Mouse (Mus musculus) forebrain, embryonic 12.5 days (tissue): ENCODE results near the gene Bcl11b. TPM values are rescaled to one million over a fixed set of nuclear protein-coding genes. Genes with fewer than 3 reads are reported as not detected.
A peak's percentile ranks its signal among the peaks of the same experiment; 100 is the strongest.

ENCODE experiments used
- ATAC-seq: fragments of 200-750 bp; cut with Nextera tagmentation; 2 replicates; pipeline ENCODE4 v1.8.0; 2017; ENCODE audit warnings: moderate TSS enrichment; ENCODE audit not compliant: low FRiP score
- H3K27ac ChIP-seq: fragments of 300-500 bp; sonication (generic); 2 replicates; pipeline ENCODE4 v1.5.1; 2016; ENCODE audit warnings: mild to moderate bottlenecking
- H3K27me3 ChIP-seq: fragments of 300-500 bp; sonication (generic); 2 replicates; pipeline ENCODE4 v1.6.1; 2016; ENCODE audit warnings: mild to moderate bottlenecking
- H3K36me3 ChIP-seq: fragments of 300-500 bp; sonication (generic); replicated peaks from 2 replicates; pipeline ENCODE4 v1.6.1; 2016; ENCODE audit warnings: mild to moderate bottlenecking
- H3K4me1 ChIP-seq: fragments of 300-500 bp; sonication (generic); 2 replicates; pipeline ENCODE4 v1.6.1; 2016
- H3K4me2 ChIP-seq: fragments of 300-500 bp; sonication (generic); 2 replicates; pipeline ENCODE4 v1.6.1; 2016; ENCODE audit warnings: mild to moderate bottlenecking, moderate library complexity
- H3K4me3 ChIP-seq: fragments of 300-500 bp; sonication (generic); replicated peaks from 2 replicates; pipeline ENCODE4 v1.5.1; 2016; ENCODE audit warnings: mild to moderate bottlenecking
- H3K9ac ChIP-seq: fragments of 300-500 bp; sonication (generic); 2 replicates; pipeline ENCODE4 v1.6.1; 2016; ENCODE audit warnings: mild to moderate bottlenecking
- H3K9me3 ChIP-seq: fragments of 300-500 bp; sonication (generic); 2 replicates; pipeline ENCODE4 v1.6.1; 2016
- WGBS: fragments of 180-500 bp; shearing (Covaris S2); methylation state at CpG from one replicate; pipeline ENCODE4 v1.1.7; 2016; 5-methylcytosine and 5-hydroxymethylcytosine counted together
- polyA plus RNA-seq: library from polyadenylated mRNA; unstranded; fragments of >200 nt; fragmentation: Nextera tagmentation; extraction: Ambion mirVana; gene quantifications from 2 replicates; pipeline ENCODE4 v1.2.1, GENCODE M21; 2016

The Bcl11b gene
- polyA plus RNA-seq, result 46.0 and 54.4 TPM in 2 replicates

DNA sequence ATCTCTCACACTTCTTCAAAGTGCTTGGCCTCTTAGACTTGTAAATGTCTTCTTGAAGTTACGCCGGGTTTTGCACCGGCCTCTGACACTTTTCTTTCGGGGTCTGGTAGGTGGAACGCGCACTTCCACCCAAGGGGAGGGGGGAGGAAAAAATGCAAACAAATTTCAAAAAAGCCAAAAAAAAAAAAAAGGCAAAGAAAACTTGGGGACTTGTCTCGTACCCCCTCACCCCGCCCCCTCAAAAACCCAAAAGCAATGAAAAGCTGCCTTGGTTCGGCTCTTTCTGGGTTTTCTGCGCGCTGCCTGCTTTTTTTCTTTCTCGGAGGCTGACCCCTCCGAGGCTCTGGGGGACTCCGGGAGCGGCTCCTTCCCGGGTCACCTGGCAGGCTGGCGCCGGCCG, at the start of gene Bcl11b:
Gene Bcl11b (minus strand): TSS at position 120 of the 400 bp plus-strand sequence.
- H3K27me3 ChIP-seq, result peaks cover 23% of the 10 kb centered on the region
- no peaks in the 10 kb centered on the region for H3K36me3 ChIP-seq
- WGBS, result under 1% methylated on average over 19 of the region's 19 CpGs
- H3K4me1 ChIP-seq, result peaks cover 51% of the 10 kb centered on the region
- peak within 1 kb of the TSS; percentile 96 for H3K4me3 ChIP-seq
- peak within 1 kb of the TSS; percentile 75 for H3K4me2 ChIP-seq
- ATAC-seq, result no peak; the same call in 1 of the 2 replicates
- H3K9me3 ChIP-seq, result no peaks in the 10 kb centered on the region
- H3K9ac ChIP-seq, result peak within 1 kb of the TSS; percentile 98
- H3K27ac ChIP-seq, result peak within 1 kb of the TSS; percentile 99

DNA sequence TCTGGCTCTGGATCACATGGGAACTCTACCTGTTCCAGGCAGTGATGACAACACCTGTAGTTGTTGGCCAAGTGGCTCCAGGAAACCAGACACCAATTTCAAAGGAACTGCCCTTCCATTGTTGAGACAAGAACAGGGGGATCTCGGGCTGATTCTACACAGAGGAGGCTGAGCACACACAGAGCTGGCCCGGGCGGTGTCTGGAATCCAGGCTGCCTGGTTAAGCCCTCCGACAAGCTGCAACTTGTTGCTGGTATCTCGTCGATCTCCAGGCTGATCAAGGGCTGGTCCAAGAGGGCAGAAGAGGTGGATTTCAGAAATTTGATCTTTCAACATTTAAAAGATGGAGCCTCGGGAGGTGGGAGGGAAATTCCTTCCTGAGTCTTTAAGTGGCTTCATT, 47.6 kb upstream of the Bcl11b start:
- no peak for ATAC-seq
- Histone ChIP-seq H3K4me1 (no peaks in the 10 kb centered on the region), H3K27me3 (no peaks in the 10 kb centered on the region), H3K4me2 (no peak overlapping the region), H3K36me3 (no peaks in the 10 kb centered on the region), H3K9me3 (no peaks in the 10 kb centered on the region), H3K27ac (no peak overlapping the region), H3K4me3 (no peak overlapping the region), H3K9ac (no peak overlapping the region)
- 78% methylated on average over 7 of the region's 7 CpGs for WGBS

DNA sequence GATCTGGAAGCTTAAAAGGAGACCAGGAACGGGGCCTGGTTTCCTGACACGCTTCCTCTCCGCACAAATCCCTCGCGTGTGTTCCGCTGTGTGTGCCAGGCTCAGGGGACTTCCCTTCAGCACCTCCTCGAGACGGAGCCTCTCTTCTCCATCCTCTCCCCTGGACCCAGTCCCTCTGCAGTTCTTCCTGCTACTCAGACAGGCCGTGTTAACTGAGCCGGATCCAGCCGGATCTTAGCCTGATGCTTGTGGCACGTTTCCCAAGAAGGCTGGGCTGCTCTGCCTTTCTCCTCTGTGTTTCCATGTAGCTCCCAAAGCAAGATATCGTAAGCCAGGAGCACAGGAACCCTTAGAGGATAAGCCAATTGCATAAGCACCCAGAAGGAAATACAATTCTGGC, 46.2 kb upstream of the Bcl11b start:
- Histone ChIP-seq H3K9me3 (no peaks in the 10 kb centered on the region), H3K4me1 (no peaks in the 10 kb centered on the region), H3K27me3 (no peaks in the 10 kb centered on the region), H3K9ac (no peak overlapping the region), H3K36me3 (no peaks in the 10 kb centered on the region), H3K27ac (no peak overlapping the region), H3K4me2 (no peak overlapping the region), H3K4me3 (no peak overlapping the region)
- WGBS, result 86% methylated on average over 13 of the region's 13 CpGs
- ATAC-seq, result no peak

DNA sequence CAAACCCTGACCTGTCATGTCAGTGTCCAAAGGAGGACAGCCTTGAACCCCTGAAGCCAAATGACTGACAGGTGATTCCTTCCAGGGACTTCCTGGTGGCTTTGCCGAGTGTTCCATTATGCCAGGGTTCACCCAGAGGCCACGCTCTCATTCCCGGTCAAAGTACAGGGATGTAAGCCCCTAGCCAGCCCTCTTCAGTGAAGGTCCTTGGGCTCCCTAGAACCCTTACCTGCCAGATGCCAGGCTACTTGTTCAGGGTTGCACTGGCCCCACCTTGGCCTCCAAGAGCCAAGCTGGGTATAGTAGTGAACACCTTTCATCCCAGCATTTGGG, 38.8 kb upstream of the Bcl11b start:
- 82% methylated on average over 3 of the region's 3 CpGs for WGBS
- Histone ChIP-seq H3K4me2 (no peak overlapping the region), H3K27ac (no peak overlapping the region), H3K4me3 (no peak overlapping the region), H3K9me3 (no peaks in the 10 kb centered on the region), H3K4me1 (no peaks in the 10 kb centered on the region), H3K9ac (no peak overlapping the region), H3K27me3 (no peaks in the 10 kb centered on the region), H3K36me3 (no peaks in the 10 kb centered on the region)
- ATAC-seq, result no peak

DNA sequence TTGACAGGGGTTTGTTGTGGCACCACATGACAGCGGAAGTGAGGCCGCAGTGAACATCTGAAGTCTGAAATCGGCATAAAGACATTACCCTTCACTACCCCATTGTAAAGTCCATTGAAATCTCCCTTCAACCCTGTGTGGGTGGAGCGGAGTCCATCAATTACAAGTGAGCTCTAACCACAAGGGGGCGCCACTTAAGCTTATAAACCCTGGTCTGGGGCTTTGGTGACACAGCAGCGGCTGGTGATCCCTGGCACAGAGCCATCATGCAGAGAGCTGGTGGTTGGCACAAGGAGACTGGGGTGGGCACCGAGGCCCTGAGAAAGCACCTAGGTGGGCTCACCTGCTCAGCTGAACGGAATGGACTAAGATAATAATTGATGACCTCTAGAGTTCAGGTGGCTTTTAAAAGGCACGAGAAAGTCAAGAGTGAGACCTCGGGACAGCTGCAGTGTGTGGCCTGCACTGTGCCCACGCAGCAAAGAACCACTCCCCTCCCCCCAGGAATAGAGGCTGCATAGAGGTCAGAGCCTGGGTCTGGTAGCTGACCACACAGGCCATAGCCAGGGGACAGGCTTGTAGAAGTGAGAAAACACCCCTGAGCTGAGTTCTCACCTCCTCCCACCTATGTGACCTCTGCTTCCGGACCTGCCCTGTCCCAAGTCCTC, 38.3 kb upstream of the Bcl11b start:
- H3K9me3 ChIP-seq, result no peaks in the 10 kb centered on the region
- no peaks in the 10 kb centered on the region for H3K4me1 ChIP-seq
- 0 out of 2 replicates have a peak, but pooled peaks have one; percentile 33 for ATAC-seq
- H3K9ac ChIP-seq, result no peak overlapping the region
- 45% methylated on average over 12 of the region's 12 CpGs for WGBS
- no peak overlapping the region for H3K4me3 ChIP-seq
- no peaks in the 10 kb centered on the region for H3K36me3 ChIP-seq
- H3K4me2 ChIP-seq, result no peak overlapping the region
- H3K27ac ChIP-seq, result no peak overlapping the region
- no peaks in the 10 kb centered on the region for H3K27me3 ChIP-seq

DNA sequence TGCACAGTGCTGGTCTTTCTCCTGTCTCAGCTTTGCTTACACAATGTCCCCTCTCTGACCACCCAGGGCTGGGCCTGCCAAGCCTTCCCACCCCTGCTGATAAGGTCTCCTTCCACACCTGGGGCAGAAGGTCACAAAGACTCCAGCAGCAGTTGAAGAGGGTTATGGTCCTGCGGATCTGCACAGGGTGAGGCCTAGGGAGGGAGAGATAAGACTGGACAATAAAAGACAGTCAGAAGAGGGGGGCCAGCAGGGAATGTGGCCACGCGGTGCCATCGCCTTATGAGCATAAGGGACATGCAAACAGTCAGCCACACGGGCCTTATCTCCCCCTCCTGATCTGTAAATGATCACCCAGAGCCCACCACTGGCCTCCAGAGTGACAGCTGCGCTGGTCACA, 34.0 kb upstream of the Bcl11b start:
- H3K9ac ChIP-seq, result no peak overlapping the region
- H3K36me3 ChIP-seq, result no peaks in the 10 kb centered on the region
- no peaks in the 10 kb centered on the region for H3K4me1 ChIP-seq
- no peak overlapping the region for H3K4me2 ChIP-seq
- H3K9me3 ChIP-seq, result no peaks in the 10 kb centered on the region
- H3K27me3 ChIP-seq, result no peaks in the 10 kb centered on the region
- 73% methylated on average over 6 of the region's 6 CpGs for WGBS
- H3K27ac ChIP-seq, result no peak overlapping the region
- ATAC-seq, result no peak
- H3K4me3 ChIP-seq, result no peak overlapping the region

DNA sequence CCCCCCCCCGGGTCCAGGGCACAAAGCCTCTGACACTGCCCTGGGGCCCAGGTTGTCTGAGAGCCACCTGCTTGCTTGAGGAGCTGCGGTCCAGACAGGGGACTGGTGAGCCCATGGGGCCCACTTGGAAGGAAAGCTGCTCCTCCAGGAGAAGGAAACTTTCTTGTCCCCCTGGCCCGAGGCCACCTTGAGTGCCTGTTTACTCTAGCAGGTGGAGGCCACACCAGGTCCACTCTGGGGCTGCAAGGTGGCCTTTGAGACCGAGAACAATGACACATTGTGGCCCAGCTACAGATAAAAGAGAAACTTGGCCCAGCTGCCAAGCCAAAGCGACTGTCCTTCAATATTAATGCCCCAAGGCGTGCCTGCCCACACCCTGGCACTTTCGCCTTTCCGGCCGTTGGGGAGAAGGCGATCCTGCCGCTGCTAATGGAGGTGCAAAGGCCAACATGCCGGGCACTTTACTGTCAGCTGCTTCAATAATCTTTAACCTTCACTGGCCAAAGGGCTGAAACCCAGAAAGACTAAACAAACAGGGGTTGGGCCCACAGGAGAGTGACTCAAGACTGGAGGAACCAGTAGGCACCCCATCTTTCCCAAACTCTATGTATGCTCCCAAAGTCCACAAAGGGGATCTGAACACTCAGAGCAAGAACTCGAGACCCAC, 32.1 kb upstream of the Bcl11b start:
- no peak for ATAC-seq
- no peak overlapping the region for H3K9ac ChIP-seq
- no peaks in the 10 kb centered on the region for H3K9me3 ChIP-seq
- no peaks in the 10 kb centered on the region for H3K27me3 ChIP-seq
- no peak overlapping the region for H3K4me2 ChIP-seq
- no peaks in the 10 kb centered on the region for H3K36me3 ChIP-seq
- no peaks in the 10 kb centered on the region for H3K4me1 ChIP-seq
- 82% methylated on average over 13 of the region's 13 CpGs for WGBS
- no peak overlapping the region for H3K4me3 ChIP-seq
- H3K27ac ChIP-seq, result no peak overlapping the region

DNA sequence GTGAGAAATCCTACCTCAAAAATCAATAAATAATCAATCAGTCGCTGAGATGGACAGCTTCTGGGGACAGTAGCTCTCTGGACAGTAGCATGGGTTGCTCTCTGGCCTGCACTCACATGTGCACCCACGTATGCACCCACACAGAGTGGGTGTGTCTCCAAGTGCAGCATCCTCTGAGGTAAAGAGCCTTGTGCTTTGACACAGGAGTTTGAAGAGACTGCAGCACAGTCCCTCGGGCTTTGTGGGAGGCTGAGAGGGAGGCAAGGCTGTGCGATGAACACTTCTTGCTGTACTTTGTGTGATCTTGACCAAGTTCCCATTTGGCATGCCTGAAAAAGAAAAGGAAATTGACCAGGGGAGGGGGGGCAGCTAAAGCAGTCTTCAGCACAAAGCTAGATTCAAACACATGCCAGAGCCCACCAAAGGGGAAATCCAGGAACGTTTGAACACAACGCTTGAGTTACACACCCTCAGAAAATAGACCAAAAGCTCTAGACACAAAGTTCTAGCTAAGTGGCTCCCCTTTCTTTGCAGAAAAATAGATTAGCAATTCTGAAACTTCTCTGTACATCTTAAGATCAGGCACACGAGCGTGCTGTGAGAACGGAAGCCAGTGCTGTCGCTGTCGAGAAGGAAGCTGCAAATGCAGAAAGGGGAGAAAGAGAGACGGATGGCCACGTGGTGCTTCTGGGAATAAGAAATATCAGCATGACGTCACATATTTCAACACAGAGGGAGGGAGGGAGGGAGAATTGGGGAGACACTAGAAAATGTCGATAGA, 19.6 kb upstream of the Bcl11b start:
- Histone ChIP-seq H3K4me1 (no peaks in the 10 kb centered on the region), H3K9me3 (no peaks in the 10 kb centered on the region), H3K27me3 (no peaks in the 10 kb centered on the region), H3K4me3 (no peak overlapping the region), H3K27ac (no peak overlapping the region), H3K36me3 (no peaks in the 10 kb centered on the region), H3K4me2 (no peak overlapping the region), H3K9ac (no peak overlapping the region)
- ATAC-seq, result no peak
- WGBS, result 86% methylated on average over 15 of the region's 15 CpGs

DNA sequence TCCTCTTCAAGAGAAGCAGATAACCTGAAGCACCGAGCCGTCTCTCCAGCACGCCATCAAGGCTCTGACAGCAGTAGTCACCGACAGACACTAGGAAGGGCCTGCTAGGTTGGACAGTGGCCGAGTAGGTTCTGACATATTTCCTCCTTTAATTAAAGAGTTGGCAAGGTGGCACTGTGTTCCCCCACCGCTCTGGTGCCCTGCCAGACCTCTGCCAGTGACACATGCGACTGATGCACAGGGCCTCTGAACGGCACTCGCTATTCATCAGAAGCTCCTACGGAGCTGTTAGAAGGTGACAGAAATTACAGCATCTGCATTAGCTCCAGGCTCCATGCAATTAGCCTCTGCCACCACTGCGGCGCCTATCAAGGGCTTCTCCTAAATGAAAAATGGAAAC, 8.6 kb upstream of the Bcl11b start:
- Histone ChIP-seq H3K4me2 (no peak overlapping the region), H3K27me3 (peaks cover 18% of the 10 kb centered on the region), H3K4me3 (no peak overlapping the region), H3K36me3 (no peaks in the 10 kb centered on the region), H3K27ac (no peak overlapping the region), H3K4me1 (peaks cover 6% of the 10 kb centered on the region), H3K9me3 (no peaks in the 10 kb centered on the region), H3K9ac (no peak overlapping the region)
- no peak for ATAC-seq
- WGBS, result 86% methylated on average over 12 of the region's 12 CpGs

DNA sequence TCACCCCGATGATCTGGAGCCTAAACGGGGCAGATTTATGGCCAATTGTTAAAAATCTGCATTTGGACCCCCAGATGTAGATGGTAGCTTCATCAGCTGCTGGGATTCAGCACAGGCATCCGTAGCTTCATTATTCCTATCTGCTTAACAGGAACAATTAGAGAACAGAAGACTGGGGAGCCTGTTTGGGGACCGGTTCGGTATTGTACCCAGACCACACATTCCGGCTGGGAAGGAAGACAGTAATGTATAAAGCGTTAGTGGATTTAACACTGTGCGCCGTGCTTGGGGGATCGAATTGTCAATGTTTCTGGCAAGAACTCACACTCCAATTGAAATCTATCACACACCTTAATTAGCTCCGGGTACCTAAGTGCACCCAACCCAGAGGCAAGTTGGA, 6.9 kb upstream of the Bcl11b start:
- no peak overlapping the region for H3K9ac ChIP-seq
- no peaks in the 10 kb centered on the region for H3K36me3 ChIP-seq
- no peaks in the 10 kb centered on the region for H3K9me3 ChIP-seq
- H3K27me3 ChIP-seq, result peaks cover 19% of the 10 kb centered on the region
- 77% methylated on average over 11 of the region's 11 CpGs for WGBS
- H3K27ac ChIP-seq, result no peak overlapping the region
- H3K4me2 ChIP-seq, result no peak overlapping the region
- no peak for ATAC-seq
- peaks cover 22% of the 10 kb centered on the region for H3K4me1 ChIP-seq
- no peak overlapping the region for H3K4me3 ChIP-seq

DNA sequence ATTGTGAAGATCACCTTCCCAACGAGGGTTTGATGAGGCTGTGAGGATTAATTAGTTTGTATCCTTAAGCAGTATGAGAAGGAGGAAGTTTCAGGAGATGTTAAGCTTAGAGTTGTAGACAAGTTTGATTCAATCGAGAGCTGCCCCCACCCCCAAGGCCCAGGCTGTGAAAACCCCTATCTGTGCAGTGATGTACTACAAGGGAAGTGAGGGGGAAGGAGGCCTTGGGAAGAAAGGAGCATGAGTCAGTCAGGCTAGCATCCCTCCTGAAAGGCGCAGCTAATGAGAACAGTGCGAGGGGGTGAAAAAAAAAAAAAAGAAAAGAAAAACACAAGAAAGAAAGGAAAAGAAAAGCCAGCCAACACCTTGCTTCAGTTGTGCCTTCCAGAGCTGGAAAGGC, 5.8 kb upstream of the Bcl11b start:
- peaks cover 34% of the 10 kb centered on the region for H3K4me1 ChIP-seq

DNA sequence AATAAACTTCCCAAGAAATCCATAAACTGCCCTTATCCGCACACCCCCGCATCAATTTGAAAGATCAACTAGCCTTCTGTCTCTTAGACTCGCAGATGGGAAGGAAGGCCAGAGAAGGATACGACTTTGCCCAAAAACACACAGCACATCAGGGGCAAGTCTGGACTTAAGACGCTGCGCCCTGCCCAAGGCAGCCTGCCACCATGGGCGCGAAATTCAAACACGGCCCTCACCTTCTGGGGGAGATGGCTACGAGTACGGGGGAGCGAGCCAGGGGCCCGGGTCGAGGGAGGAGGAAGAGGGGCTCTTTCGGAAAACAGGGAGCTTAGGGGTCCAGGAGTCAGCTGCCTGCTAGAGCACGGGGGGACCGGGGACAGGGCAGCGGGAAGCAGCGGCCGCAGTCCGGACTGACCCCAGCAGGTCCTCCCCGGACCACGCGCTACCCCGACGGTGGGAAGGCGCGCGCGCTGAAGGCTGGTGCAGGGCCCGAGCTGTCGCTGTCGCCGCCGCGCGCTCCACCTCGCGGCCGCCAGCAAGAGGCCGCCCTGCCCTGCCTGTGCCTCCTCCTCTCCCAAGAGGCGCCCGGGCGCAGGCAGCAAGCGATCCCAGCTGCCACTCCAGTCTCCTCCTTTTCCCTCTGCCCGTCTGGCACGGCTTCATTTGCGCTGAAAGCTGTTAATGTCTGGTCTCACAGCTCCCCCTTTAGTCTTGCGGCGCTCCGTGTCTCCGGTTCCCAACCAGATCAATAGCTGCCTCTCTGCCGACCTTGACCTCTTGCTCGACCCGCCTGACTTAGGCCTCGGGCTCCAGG, 2.6 kb upstream of the Bcl11b start:
- Histone ChIP-seq H3K27me3 (peaks cover 24% of the 10 kb centered on the region), H3K9me3 (no peaks in the 10 kb centered on the region), H3K4me1 (peaks cover 38% of the 10 kb centered on the region), H3K27ac (peak overlapping the region; percentile 56), H3K4me2 (peak overlapping the region; percentile 75), H3K4me3 (peak overlapping the region; percentile 96), H3K9ac (peak overlapping the region; percentile 49), H3K36me3 (no peaks in the 10 kb centered on the region)
- under 1% methylated on average over 54 of the region's 56 CpGs for WGBS
- ATAC-seq, result peak; percentile 75

More for the DNA sequence above, 5.8 kb upstream of the Bcl11b start:
- Histone ChIP-seq H3K27ac (no peak overlapping the region), H3K4me2 (no peak overlapping the region), H3K9ac (no peak overlapping the region), H3K27me3 (peaks cover 24% of the 10 kb centered on the region), H3K36me3 (no peaks in the 10 kb centered on the region), H3K9me3 (no peaks in the 10 kb centered on the region), H3K4me3 (no peak overlapping the region)
- WGBS, result 16% methylated on average over 4 of the region's 4 CpGs
- ATAC-seq, result no peak
